Mouse (Mus musculus): ENCODE measurements around the gene Gm20708.
"Not testable (repeated sequence)": the region's sequence is repeated elsewhere in the genome, so short reads cannot be mapped to it uniquely, and the experiment has no call there.

Gm20708 gene

DNA sequence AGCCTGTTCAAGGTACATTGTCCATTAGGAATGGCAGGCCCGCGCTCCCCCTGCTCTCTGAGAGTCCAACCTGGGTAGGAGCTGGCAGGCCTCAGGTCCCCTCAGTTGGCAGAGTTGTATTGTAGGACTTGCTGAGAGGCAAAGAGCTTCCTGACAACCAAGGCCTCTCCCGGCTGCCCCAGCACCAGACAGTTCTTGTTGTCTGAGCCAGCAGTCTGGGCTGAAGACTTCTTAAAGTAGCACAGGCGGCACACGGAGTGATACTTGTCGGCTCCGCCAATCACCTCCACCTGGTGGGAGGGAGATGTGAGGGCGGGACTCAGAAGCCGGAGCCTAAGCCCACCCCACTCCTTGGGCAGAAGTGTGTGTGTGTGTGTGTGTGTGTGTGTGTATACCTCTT is 6.4 kb downstream of the Gm20708 start:
- not testable (repeated sequence) for DNase-seq

DNA sequence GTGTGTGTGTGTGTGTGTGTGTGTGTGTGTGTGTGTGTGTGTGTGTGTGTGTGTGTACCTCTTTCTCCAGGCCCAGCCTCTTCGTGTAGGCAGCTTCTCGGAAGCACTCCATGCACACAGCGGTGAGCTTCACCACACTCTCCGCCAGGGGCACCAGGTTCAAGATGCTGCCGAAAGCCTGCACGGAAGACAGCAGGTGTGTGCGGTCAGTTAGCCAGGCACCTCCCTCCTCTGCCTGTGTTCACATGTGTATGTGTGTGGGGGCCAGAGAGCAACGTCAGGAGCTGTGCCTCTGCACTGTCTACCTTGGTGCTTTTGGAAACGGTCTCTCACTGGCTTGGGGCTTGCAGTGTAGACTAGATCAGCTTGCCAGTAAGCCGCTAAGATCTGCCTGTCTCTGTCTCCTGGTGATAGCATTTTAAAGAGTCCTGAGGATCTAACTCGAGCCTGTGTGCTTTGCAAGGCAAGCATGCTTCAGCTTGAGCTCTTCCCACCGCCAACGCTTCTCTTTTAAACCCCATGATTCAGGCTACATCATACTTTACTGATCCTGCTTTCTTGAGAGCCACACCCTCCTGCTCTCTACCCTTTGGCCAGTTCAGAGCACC is 7.0 kb downstream of the Gm20708 start:
- no peak for DNase-seq

DNA sequence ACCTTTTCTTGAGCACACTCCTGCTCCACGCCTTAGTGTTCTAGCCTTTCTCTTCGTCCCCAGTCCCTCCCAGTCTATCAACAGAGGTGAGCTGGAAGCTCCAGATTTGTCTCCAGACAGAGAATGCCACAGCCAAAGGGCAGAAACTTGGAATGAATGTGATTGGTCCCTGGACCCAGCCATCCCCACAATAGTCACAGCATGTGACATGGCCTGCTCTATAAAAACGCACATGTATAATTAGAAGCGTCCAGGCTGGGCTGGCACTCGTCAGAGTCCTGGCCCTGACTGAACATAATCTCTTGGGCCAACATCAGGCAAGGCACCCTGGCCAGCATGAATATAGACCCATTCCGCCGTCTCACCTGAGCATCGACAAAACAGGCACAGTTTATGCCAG is 9.6 kb downstream of the Gm20708 start:
- DNase-seq: no peak

DNA sequence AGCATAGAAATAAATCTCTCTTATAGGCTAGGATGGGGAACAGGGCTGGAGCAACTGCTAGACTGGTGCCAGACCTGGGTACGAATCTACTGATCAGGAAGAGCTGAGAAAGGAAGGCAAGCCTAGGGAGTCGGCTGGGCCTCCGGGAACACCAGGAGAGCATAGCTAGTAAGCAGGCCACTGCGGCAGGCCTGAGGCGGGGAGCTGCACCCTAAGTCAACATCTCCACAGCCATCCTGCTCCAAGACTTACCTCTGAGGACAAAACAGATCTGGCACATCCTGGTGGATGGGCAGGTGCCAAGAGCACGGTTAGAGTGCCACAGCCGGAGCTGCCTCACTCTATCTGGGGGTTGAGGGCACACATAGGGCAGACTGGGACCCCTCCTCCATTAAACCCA is 10.7 kb downstream of the Gm20708 start:
- DNase-seq: no peak

DNA sequence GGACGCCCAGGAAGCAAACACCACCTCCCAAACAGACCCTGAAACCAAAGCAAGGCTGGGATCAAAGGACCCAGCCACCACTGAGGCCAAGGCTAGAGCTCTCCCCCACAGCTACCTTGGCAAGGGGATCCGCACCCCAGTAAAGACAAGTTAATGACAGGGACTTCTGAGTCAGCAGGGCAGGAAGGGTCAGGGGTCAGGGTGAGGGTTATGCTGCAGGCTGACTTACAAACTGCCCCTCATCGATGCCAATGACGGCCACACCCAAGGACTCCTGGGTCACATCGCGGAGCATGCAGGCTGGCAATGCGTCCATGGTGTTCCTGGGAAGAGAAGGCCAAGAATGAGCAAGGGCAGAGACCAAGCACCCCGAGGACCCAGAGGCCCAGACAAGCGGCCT is 12.4 kb downstream of the Gm20708 start:
- no peak for DNase-seq

DNA sequence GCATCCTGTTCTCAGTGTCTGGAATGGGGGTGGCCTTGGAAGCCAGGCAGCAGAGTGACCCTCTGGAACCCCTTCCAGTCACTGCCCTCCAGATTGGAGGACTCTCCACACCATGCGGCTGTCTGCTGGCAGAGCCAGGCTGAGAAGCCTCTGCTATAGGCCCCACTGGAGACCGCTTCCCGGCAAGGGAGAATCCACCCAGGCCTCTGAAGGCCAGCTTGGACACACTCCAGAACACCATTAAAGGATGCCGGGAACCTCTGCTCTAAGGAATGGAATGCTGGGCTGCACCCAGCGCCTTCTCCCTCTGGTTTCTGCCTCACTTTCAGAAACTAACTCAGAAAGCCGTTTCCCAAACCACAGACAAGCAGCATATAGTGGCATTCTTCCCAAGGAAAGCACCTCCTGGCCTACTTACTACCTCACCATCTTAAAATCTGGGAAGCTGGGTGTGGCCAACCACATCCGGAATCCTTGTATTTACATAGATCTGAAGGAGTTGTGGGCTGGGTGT is 13.3 kb downstream of the Gm20708 start:
- DNase-seq: no peak

DNA sequence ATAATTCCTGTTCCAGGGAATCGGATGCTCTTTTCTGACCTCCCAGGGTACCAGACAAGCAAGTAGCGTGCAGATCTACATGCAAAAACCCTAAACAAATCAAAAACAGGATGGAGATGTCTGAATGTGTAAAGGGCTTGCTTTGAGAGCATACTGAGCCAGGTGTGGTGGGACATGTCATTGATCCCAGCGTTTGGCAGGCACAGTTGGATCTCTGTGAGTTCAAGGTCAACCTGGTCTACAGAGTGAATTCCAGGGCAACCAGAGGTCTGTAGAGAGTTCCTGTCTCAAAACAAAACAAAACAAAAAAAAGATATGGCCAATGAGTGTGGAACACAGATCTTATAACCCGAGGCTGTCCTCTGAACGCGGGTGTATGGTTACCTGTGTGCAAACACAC is 13.9 kb downstream of the Gm20708 start:
- DNase-seq: peak; percentile 14

DNA sequence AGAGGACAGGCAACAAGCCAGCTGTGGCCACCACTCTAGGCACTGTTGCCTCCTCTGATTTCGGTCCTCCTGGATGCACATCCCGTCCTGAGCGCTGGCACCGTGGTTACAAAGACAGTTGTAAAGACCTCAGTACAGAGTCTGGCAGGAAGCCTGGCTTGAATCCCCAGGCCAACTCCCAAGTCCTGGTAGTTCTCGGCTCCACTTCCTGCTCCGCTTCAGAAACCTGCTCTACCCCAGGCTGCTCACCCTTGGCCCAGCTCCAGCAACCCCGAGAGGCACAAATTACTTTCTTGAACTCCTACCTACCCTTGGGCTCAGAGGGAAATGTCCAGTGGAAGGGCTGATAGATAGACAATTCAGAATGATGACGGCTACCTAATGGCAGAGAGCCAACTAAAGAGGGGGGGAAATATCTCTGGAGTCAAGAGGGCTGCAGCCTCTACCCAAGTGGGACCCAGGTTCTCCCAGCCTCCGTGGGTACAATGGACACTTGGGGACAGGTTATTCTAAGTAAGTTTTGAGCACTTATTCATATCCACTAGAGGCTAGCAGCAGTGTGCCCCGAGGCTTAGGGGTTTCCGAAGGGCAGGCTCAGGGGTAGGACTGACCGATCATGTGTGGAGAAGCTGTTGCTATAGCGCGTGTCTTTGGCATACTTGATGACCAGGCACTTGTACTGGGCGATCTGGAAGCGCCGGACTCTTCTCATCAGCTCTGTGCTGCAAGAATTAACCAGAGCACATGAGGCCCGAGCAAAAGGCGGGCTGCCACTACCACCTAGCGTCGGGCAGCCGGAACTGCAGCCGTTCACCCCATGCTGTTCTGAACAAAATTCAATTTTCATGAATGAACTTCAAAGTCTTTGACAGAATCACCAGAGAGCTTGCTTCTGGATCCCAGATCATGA is 14.8 kb downstream of the Gm20708 start:
- DNase-seq: peak; percentile 89

DNA sequence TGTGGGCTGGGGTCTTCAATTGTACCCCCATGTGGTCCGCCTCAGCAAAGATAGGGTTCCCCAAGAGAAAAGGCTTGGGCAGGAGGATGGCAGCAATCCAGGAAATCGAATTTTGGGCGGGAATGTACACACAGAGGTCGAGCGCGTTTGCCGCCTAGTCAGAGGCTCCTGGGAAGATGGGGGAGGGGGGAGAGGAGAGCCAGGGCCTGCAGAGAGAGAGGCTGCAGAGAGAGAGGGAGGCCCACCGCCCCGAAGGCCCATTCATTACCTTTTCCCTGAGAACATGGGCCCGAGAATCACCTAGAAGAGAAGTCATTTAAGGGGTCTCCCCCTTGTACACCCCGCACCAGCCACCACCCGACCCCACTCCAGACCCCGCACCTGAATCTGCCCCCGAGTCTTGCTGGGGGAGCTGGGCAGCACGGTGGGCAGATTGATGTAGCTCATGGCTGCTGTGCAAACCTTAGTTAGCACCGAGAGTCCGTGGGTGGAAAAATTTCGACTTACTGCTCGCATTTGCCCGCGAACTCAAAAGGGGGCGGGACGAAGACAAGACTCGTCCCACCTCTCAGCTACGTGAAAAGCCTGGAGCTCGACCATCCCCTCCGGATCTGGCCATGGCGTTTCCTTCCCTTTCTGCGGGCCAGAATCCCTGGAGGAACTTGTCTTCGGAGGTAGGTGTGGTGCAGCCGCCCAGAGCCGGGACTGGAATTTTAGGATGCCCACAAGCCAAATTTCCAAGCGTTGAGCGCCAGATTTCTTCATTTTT is 16.0 kb downstream of the Gm20708 start, which contains the start of the genes Afmid and Tk1:
TSS of gene Afmid (plus strand) at position 592 of the 769 bp plus-strand sequence.
TSS of gene Tk1 (minus strand) at position 760 of the 769 bp plus-strand sequence.
- DNase-seq: peak; percentile 90

DNA sequence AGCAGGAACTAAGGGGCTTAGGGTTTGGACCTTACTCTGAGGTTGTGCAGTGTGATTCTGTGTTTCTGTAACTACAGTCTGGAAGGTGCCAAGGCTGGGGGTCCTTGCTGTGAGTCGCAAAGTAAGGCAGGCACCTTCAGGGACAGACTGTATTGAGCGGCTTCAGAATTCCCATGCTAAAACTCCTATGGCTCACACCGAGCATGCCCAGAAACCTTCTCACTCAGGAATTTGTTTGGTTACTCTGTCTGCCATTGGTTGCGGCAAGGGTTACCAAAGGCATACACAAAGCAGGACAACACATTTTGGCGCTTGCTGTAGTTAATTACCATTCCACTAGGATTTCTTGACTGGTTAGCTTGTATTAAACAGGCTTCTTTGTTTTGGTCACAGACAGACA is 16.7 kb downstream of the Gm20708 start:
- DNase-seq: peak; percentile 59

DNA sequence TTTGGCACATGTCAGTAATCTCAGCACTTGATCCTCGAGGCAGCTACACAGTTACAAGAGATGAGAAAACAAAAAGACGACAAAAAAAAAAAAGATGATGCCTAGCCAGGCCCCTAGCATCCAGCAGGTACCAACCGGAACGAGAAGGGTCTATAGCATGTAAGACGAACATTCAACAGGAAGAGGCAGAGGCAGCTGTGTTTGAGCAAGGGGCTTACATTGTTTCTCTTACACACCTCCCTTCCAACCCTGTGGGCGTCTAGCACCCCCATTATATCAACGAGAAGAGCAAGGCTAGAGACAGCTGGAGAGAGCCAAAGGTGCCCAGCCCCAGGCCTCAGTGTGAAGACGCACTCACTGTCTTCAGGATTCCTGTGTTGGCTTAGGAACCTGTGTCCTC is 17.4 kb downstream of the Gm20708 start:
- no peak for DNase-seq

DNA sequence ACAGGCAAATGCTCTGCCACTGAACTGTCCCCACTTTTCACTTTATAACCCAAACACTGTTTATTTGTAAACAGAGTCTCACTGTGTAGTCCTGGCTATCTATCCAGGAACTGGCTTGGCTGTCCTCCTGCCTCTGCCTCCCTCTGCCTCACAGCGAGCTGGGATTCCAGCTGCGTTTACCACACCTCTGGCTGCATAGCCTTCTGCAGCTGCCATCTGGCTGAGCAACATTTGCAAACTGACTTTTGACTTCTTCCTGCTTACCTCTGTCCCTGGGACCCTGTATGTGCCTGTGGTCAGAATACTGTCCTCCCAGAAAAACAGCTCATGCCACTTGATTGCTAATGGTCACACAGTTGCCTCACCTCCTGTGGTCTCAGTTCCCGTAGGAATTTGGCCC is 17.9 kb downstream of the Gm20708 start:
- DNase-seq: no peak

DNA sequence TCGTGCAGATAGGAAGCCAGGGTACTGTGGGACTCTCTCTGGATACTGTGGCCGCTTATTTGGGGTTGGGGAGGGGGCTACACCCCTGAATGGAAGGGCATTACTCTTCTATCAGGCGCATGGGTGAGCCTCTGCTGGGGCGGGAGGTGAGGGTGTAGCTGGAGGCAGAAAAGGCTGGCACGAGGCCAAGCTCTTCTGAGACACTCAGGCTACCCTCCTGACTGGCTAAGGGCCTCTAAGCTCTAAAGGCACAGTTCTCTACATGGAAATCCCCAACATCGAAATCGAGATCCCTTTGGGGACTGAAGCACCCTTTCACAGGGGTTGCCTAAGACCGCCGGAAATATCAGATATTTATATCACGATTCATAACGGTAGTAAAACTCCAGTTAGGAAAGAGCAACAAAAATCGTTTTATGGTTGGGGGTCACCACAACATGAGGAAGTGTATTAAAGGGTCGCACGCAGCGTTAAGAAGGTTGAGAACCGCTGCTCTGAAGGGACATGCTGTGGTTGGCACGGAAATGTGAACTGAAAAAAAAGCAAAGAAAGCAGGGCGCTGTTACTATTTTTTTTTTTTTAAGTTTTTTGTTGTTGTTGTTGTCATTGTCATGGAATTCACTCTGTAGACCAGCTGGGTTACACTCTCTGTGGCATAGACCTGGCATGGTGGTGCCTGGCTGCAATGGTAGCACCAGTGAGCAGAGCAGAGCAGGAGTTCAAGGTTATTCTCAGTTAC is 18.9 kb downstream of the Gm20708 start:
- peak; percentile 62 for DNase-seq

DNA sequence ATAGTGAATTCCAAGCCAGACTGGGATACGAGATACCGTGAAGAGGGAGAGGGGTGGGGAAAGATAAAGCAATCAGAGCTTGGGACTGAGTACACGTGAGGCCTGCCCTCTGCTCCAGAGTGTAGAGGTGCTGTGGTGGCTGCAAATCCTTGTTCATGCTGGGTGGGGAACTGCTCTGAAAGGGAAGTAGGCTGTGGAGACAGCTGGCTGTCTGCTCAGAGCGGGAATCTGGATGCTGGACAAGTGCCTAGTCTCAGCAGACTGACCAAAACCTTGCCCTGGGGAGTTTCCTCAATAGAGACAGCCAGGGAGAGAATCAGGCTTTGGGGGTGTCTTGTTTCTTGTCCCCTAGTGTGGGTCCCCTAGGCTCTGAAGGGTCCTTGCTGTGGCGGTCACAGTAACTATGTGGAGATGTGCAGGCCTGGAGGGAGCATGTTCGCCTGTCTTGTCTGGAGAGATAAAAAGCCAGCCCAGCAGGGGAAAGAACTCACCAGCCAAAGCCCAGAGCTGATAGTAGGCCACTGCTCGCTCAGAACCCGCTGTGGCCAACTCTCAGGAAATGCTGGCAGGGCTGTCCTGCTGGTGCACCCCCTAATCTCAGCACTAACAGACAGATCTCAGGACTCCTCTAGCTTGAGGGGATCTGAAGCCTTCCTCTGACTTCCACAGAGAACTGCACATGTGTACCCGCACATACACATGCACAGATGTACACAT is 19.6 kb downstream of the Gm20708 start:
- peak; percentile 72 for DNase-seq

DNA sequence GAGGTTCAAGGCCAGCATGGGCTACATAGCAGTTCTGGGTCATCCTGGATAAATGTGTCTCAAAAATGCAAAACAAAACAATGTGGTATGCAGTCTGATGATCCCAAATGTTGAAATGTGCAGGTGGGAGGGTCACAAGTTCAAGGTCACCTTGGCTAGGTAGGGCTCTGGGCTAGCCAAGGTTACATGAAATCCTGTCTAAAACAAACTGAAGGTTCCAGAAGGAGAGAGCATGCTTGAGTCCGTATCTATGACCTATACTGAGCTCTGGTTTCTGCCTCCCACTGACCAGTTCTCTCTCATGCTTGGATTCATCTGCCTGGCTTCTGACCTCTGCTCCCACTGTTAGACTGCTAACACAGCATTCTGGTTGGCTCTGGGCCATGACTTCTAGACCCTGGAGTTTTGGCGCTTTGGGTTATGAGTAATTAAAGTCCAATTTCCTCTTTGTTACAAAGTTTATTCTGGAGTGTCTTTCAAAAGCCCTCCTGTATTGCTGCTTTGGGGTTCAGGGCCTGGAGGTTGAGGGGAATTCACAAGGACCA is 20.3 kb downstream of the Gm20708 start:
- peak; percentile 97 for DNase-seq

DNA sequence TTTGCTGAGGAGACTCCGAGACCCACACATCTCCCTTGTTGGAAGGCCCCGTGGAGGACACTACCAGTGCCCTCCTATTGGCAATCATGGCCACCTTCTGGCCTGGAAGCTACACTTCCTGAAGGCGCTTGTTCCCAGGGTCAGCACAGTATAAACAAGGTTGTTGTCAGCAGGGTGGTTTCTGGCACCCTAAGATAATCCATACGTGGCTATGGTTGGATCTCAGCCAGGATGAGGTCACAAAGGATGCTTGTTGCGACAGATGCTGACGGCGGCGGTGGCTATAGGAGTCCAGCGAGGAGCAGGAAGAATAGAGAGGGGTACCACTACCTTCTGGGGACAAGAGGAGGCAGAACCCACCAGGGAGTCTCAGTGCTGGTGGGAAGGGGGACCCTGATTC is 20.9 kb downstream of the Gm20708 start:
- DNase-seq: no peak

DNA sequence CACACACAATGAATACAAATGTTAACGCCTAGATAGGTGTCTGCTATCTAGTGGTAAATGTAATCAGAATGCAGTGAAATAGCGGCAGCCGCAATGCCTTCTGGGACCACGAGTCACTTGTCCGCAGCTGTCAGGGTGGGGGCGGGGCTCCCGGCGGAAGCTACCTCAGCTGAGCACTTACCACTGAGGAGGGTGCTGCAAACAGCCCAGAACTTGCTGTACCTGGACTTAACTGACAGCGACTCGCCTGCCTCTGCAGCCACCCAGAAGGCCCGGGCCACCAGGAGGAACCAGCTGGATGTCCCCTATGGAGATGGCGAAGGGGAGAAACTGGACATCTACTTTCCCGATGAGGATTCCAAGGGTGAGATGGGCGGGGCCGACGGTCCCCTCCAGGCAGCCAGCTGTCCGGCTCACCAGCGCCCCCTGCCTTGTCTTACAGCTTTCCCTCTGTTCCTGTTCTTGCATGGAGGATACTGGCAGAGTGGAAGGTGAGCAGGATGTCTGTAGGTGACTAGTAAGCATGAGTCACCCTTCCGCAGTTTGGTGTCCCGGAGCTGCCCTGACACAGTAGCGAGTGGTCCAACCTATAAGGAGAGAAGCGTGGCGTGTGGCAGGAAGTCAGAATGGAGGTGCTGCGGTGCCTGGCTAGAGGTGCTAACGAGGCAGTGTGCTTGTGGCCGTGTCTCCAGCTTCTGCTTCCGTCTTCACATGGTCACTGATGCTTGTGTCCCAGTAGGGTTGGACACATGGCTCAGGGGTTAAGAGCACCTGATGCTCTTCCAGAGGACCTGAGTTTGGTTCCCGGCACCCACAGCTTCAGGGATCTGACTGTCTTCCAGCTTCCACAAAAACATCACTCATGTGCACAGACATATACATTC is 22.9 kb downstream of the Gm20708 start:
- peak; percentile 80 for DNase-seq

DNA sequence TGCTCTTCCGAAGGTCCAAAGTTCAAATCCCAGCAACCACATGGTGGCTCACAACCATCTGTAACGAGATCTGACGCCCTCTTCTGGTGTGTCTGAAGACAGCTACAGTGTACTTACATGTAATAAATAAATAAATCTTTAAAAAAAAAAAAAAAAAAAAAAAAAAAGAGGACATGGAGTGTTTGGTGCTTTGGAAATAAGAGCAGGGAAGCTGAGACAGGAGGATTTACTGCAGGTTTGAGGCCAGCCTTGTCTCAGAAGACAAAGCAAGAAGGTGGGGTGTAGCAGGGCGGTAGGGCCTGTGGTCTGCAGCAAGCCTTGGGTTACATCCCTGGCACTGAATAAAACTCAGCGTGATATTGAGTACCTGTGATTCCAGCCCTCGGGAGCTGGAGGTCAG is 24.0 kb downstream of the Gm20708 start:
- DNase-seq: not testable (repeated sequence)

DNA sequence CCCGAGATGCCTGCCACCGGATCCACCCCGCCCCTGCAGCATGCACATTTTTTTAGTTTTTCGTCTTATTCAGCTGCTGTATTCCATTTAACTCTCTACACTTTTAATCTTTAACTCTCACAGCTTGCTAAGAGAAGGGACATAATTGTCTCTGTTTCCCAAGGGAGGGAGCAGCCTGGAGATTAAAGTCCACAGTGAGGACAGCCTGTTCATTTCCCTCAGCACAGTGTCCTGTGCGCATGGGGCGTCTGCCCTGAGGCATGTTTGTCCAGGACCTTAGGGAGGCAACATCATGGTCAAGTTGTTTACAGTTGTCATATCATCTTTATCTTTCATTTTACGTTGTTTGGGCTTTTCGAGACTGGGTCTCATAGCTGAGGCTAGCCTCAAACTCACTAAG is 24.6 kb downstream of the Gm20708 start:
- peak; percentile 92 for DNase-seq

DNA sequence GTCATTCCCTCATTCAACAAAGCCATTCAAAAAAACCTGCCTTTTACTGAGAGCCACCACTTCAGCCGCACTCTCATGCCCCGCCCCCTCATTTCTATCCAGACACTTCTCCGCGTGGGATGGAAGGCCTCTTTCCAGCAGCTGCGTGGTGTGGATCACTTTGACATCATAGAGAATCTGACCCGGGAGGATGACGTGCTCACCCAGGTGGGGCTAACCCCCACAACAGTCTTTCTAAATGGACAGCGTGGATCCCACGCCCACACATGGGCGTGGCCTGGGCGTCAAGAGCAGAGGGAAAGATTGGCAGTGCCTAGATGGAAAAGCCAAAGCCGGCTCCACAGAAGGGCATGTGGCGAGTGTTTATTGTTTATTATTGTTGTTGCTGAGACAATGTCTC is 26.8 kb downstream of the Gm20708 start:
- DNase-seq: peak; percentile 69
